Mouse (Mus musculus) forebrain, embryonic 14.5 days (tissue): ENCODE data around the gene Dll1. TPM values are rescaled to one million over a fixed set of nuclear protein-coding genes. Genes with fewer than 3 reads are reported as not detected.

Experiments
- ATAC-seq: fragments of 200-750 bp; cut with Nextera tagmentation; 2 replicates; pipeline ENCODE4 v1.8.0; 2017; ENCODE audit warnings: mild to moderate bottlenecking, moderate library complexity
- DNase-seq: peaks from one replicate; pipeline ENCODE4 v3.0.0-alpha.2; 2015; ENCODE audit warnings: low spot score
- H3K27ac ChIP-seq: fragments of 300-500 bp; sonication (generic); 2 replicates; pipeline ENCODE4 v1.5.1; 2014; ENCODE audit warnings: low read depth, mild to moderate bottlenecking, control low read depth, low read length, moderate library complexity
- H3K27me3 ChIP-seq: fragments of 300-500 bp; sonication (generic); replicated peaks from 2 replicates; pipeline ENCODE4 v1.6.1; 2014; ENCODE audit warnings: low read length, control low read depth, mixed read lengths; ENCODE audit not compliant: control insufficient read depth, insufficient read depth
- H3K36me3 ChIP-seq: fragments of 300-500 bp; sonication (generic); 2 replicates; pipeline ENCODE4 v1.6.1; 2014; ENCODE audit warnings: low read length, control low read depth; ENCODE audit not compliant: control insufficient read depth, insufficient read depth
- H3K4me1 ChIP-seq: fragments of 300-500 bp; sonication (generic); 2 replicates; pipeline ENCODE4 v1.6.1; 2014; ENCODE audit warnings: antibody characterized with exemption, low read length, control low read depth; ENCODE audit not compliant: control insufficient read depth, insufficient read depth
- H3K4me2 ChIP-seq: fragments of 300-500 bp; sonication (generic); 2 replicates; pipeline ENCODE4 v1.6.1; 2014; ENCODE audit warnings: mild to moderate bottlenecking, control low read depth, low read length
- H3K4me3 ChIP-seq: fragments of 300-500 bp; sonication (generic); 2 replicates; pipeline ENCODE4 v1.5.1; 2014; ENCODE audit warnings: low read depth, low read length, control low read depth
- H3K9ac ChIP-seq: fragments of 300-500 bp; sonication (generic); 2 replicates; pipeline ENCODE4 v1.6.1; 2014; ENCODE audit warnings: mild to moderate bottlenecking, low read length, control low read depth, moderate library complexity
- H3K9me3 ChIP-seq: fragments of 300-500 bp; sonication (generic); replicated peaks from 2 replicates; pipeline ENCODE4 v1.6.1; 2016; ENCODE audit warnings: low read length, control low read depth, mixed read lengths; ENCODE audit not compliant: control insufficient read depth
- whole genome bisulfite sequencing: fragments of 180-500 bp; shearing (Covaris S2); extraction: QIAGEN DNeasy Blood & Tissue Kit; methylation state at CpG from one replicate; pipeline ENCODE4 v1.1.7; 2014; 5-methylcytosine and 5-hydroxymethylcytosine counted together
- polyA plus RNA-seq: library from polyadenylated mRNA; unstranded; fragments of >200 nt; fragmentation: Nextera tagmentation; extraction: Ambion mirVana; gene quantifications from 2 replicates; pipeline ENCODE4 v1.2.1, GENCODE M21; 2014

Gene Dll1
- polyA plus RNA-seq, result 24.3 and 29.4 TPM in 2 replicates

- H3K4me2 ChIP-seq, result peak within 1 kb of the TSS; percentile 92
- peaks cover 61% of the 10 kb centered on the region for H3K4me1 ChIP-seq
Measured at GRCm38 (mm10) chr17:15376494-15377181, at the start of gene Dll1. Gene Dll1 (minus strand): TSS chr17:15376872.

GRCm38 (mm10) chr17:15425931-15426330, 49.3 kb upstream of the Dll1 start:
- no peak for ATAC-seq

More at GRCm38 (mm10) chr17:15376494-15377181, at the start of gene Dll1:
- ATAC-seq (peak; percentile 51), DNase-seq (peak; percentile 90)
- peak within 1 kb of the TSS; percentile 99 for H3K27ac ChIP-seq
- no peaks in the 10 kb centered on the region for H3K9me3 ChIP-seq
- no peaks in the 10 kb centered on the region for H3K27me3 ChIP-seq
- peak within 1 kb of the TSS; percentile 96 for H3K9ac ChIP-seq
- H3K4me3 ChIP-seq, result peak within 1 kb of the TSS; percentile 90
- WGBS, result under 1% methylated on average over 36 of the region's 36 CpGs
- H3K36me3 ChIP-seq, result peaks cover 15% of the 10 kb centered on the region; the same call in 1 of the 2 replicates

GRCm38 (mm10) chr17:15423080-15423765, 46.6 kb upstream of the Dll1 start:
- Histone ChIP-seq H3K27me3 (no peaks in the 10 kb centered on the region), H3K36me3 (peaks cover 89% of the 10 kb centered on the region), H3K9ac (no peak overlapping the region), H3K27ac (no peak overlapping the region), H3K4me1 (peaks cover 2% of the 10 kb centered on the region; the same call in 1 of the 2 replicates), H3K4me3 (no peak overlapping the region), H3K9me3 (no peaks in the 10 kb centered on the region), H3K4me2 (no peak overlapping the region)
- DNase-seq (peak; percentile 68), ATAC-seq (peak; percentile 62; the same call in 1 of the 2 replicates)
- 69% methylated on average over 8 of the region's 8 CpGs for WGBS

More at GRCm38 (mm10) chr17:15425931-15426330, 49.3 kb upstream of the Dll1 start:
- DNase-seq, result no peak
- Histone ChIP-seq H3K4me1 (no peaks in the 10 kb centered on the region; the same call in 1 of the 2 replicates), H3K4me3 (no peak overlapping the region), H3K4me2 (no peak overlapping the region), H3K9me3 (no peaks in the 10 kb centered on the region), H3K9ac (no peak overlapping the region), H3K27ac (no peak overlapping the region), H3K36me3 (peaks cover 84% of the 10 kb centered on the region), H3K27me3 (no peaks in the 10 kb centered on the region)
- 93% methylated on average over 3 of the region's 3 CpGs for WGBS

- Histone ChIP-seq H3K4me1 (peaks cover 2% of the 10 kb centered on the region; the same call in 1 of the 2 replicates), H3K27me3 (no peaks in the 10 kb centered on the region), H3K4me2 (no peak overlapping the region), H3K9me3 (no peaks in the 10 kb centered on the region), H3K36me3 (peaks cover 89% of the 10 kb centered on the region), H3K4me3 (no peak overlapping the region), H3K9ac (no peak overlapping the region), H3K27ac (no peak overlapping the region)
- ATAC-seq (no peak), DNase-seq (no peak)
- WGBS, result 95% methylated on average over 9 of the region's 9 CpGs
Measured at GRCm38 (mm10) chr17:15422666-15423065, 46.0 kb upstream of the Dll1 start.

- Histone ChIP-seq H3K4me1 (peaks cover 2% of the 10 kb centered on the region; the same call in 1 of the 2 replicates), H3K27ac (no peak overlapping the region), H3K36me3 (peaks cover 89% of the 10 kb centered on the region), H3K4me3 (no peak overlapping the region), H3K27me3 (no peaks in the 10 kb centered on the region), H3K4me2 (no peak overlapping the region), H3K9me3 (no peaks in the 10 kb centered on the region), H3K9ac (no peak overlapping the region)
- 97% methylated on average over 6 of the region's 6 CpGs for WGBS
- ATAC-seq (no peak), DNase-seq (no peak)
Measured at GRCm38 (mm10) chr17:15421446-15421845, 44.8 kb upstream of the Dll1 start.

GRCm38 (mm10) chr17:15420021-15420603, 43.4 kb upstream of the Dll1 start:
- H3K4me3 ChIP-seq, result no peak overlapping the region
- H3K36me3 ChIP-seq, result peaks cover 90% of the 10 kb centered on the region
- peaks cover 2% of the 10 kb centered on the region; the same call in 1 of the 2 replicates for H3K4me1 ChIP-seq
- WGBS, result 78% methylated on average over 8 of the region's 8 CpGs
- H3K4me2 ChIP-seq, result no peak overlapping the region
- no peak overlapping the region for H3K27ac ChIP-seq
- DNase-seq (peak; percentile 51), ATAC-seq (peak; percentile 60; the same call in 1 of the 2 replicates)
- H3K9ac ChIP-seq, result no peak overlapping the region
- no peaks in the 10 kb centered on the region for H3K9me3 ChIP-seq
- H3K27me3 ChIP-seq, result no peaks in the 10 kb centered on the region

GRCm38 (mm10) chr17:15419534-15419933, 42.9 kb upstream of the Dll1 start:
- Histone ChIP-seq H3K4me2 (no peak overlapping the region), H3K4me3 (no peak overlapping the region), H3K27ac (no peak overlapping the region), H3K4me1 (peaks cover 2% of the 10 kb centered on the region; the same call in 1 of the 2 replicates), H3K36me3 (peaks cover 91% of the 10 kb centered on the region), H3K9ac (no peak overlapping the region), H3K27me3 (no peaks in the 10 kb centered on the region), H3K9me3 (no peaks in the 10 kb centered on the region)
- ATAC-seq (no peak), DNase-seq (no peak)
- WGBS, result 94% methylated on average over 8 of the region's 8 CpGs

- H3K4me1 ChIP-seq, result peaks cover 2% of the 10 kb centered on the region; the same call in 1 of the 2 replicates
Measured at GRCm38 (mm10) chr17:15416596-15417215, 40.0 kb upstream of the Dll1 start.

More at GRCm38 (mm10) chr17:15416596-15417215, 40.0 kb upstream of the Dll1 start:
- Histone ChIP-seq H3K4me3 (no peak overlapping the region), H3K36me3 (peaks cover 92% of the 10 kb centered on the region), H3K9ac (no peak overlapping the region), H3K27me3 (no peaks in the 10 kb centered on the region), H3K9me3 (no peaks in the 10 kb centered on the region), H3K27ac (no peak overlapping the region), H3K4me2 (no peak overlapping the region)
- 94% methylated on average over 12 of the region's 12 CpGs for WGBS
- DNase-seq (no peak), ATAC-seq (no peak)
